Mouse (Mus musculus) G1E (cell line): ENCODE results near the gene Mob1b.

Source experiments
- CTCF ChIP-seq: IDR thresholded peaks from 2 replicates; pipeline ENCODE4 v1.5.1; 2012; ENCODE audit warnings: low read depth, low read length, inconsistent platforms, mixed read lengths
- GATA1 ChIP-seq: IDR thresholded peaks from 2 replicates; pipeline ENCODE4 v1.6.1; 2012; ENCODE audit warnings: borderline replicate concordance, low read length, inconsistent platforms, mixed read lengths
- GATA2 ChIP-seq: IDR thresholded peaks from 2 replicates; pipeline ENCODE4 v1.6.1; 2012; ENCODE audit warnings: low read depth, low read length, inconsistent platforms, borderline replicate concordance
- POLR2AphosphoS5 ChIP-seq: IDR thresholded peaks from 2 replicates; pipeline ENCODE4 v1.6.1; 2012; ENCODE audit warnings: low read depth, low read length, inconsistent platforms; ENCODE audit not compliant: insufficient replicate concordance
- TAL1 ChIP-seq: conservative IDR thresholded peaks from 2 replicates; pipeline ENCODE4 v1.6.1; 2012; ENCODE audit warnings: low read depth, low read length, inconsistent platforms, mixed read lengths

- no peak for TF ChIP-seq GATA1
- TF ChIP-seq CTCF, result no peak
- no peak for TF ChIP-seq POLR2AphosphoS5
- no peak for TF ChIP-seq GATA2
- TF ChIP-seq TAL1, result no peak
Measured at GRCm38 (mm10) chr5:88765587-88765986, 44.9 kb downstream of the Mob1b start.
